Mouse (Mus musculus): ENCODE measurements around the gene Wrb. TPM values are rescaled to one million over a fixed set of nuclear protein-coding genes. Genes with fewer than 3 reads are reported as not detected.

The Wrb gene
- polyA plus RNA-seq, 1 experiment = 28.4 TPM

DNA sequence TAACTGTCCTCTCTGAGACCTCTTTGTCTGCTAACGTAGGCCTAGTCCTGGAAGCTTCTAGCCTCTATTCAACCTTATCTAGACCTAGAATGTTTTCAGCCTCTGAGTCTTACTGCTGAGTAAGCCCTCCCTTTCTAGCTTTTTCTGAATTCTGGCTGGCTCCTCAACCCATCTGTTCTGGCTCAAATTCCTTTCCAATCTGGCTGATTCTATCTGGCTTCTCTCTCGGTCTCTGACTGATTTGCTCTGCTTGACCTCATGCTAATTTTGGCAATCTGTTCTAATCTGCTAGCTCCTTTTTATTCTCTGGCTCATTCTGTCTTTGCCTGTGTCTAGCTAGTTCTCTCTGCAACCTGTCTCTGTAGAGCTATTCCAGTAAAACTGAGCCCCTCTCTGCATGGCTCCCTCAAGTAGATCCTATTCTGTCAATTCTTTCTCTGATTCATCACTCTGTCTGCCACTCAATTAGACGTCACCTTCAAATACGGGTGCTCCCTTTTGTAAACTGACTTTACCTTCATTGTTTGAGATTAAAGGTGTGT, 20.6 kb downstream of the Wrb start:
- no peaks in the 10 kb centered on the region for H3K4me1 ChIP-seq (ENCODE audit: control insufficient read depth, insufficient read depth, insufficient read length)
- H3K27ac ChIP-seq (ENCODE audit: insufficient read depth, low read length) = no peak overlapping the region
- DNase-seq (ENCODE audit: low read depth in 1 of 2, low spot score in 2 of 2) = no peak
- H3K4me3 ChIP-seq (ENCODE audit: extremely low read depth, insufficient read depth, insufficient read length) = no peak overlapping the region
- H3K36me3 ChIP-seq (ENCODE audit: control insufficient read depth, insufficient read depth, low read length) = no peaks in the 10 kb centered on the region
- H3K27me3 ChIP-seq (ENCODE audit: control insufficient read depth, insufficient read depth, low read length) = no peaks in the 10 kb centered on the region
- WGBS = 89% methylated on average over 4 of the region's 4 CpGs
- TF ChIP-seq POLR2A (IDR thresholded peaks at IDR 0.05; ENCODE audit: low read depth, low read length) = no peak
- TF ChIP-seq CTCF (IDR thresholded peaks at IDR 0.05; ENCODE audit: extremely low read depth, insufficient read depth, insufficient read length, insufficient replicate concordance) = no peak

DNA sequence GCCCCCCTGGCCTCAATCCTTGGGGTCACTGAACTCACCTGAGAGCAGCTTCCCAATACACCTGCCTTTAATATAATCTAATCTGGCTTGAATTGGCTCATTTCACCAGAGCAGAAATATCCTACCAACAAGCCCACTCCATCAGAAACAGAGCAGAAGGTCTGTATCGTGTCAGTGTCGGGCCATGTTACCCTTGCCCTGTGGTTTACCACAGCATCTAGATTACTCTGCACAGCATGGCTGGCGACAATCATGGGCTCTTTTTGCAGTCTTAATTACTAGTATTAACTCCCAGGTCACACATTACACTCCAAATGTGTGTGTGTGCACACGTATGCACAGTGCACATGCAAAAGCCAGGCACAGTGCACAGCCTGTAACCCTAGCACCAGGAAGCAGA, 23.6 kb downstream of the Wrb start:
- 53% methylated on average over 4 of the region's 4 CpGs for WGBS
- TF ChIP-seq CTCF (IDR thresholded peaks at IDR 0.05; ENCODE audit: extremely low read depth, insufficient read depth, insufficient read length, insufficient replicate concordance) (no peak), POLR2A (IDR thresholded peaks at IDR 0.05; ENCODE audit: low read depth, low read length) (no peak)
- H3K4me1 ChIP-seq (ENCODE audit: control insufficient read depth, insufficient read depth, insufficient read length) = no peaks in the 10 kb centered on the region
- no peaks in the 10 kb centered on the region for H3K36me3 ChIP-seq (ENCODE audit: control insufficient read depth, insufficient read depth, low read length)
- no peak for DNase-seq (ENCODE audit: low read depth in 1 of 2, low spot score in 2 of 2)
- no peak overlapping the region for H3K27ac ChIP-seq (ENCODE audit: insufficient read depth, low read length)
- H3K27me3 ChIP-seq (ENCODE audit: control insufficient read depth, insufficient read depth, low read length) = no peaks in the 10 kb centered on the region
- H3K4me3 ChIP-seq (ENCODE audit: extremely low read depth, insufficient read depth, insufficient read length) = no peak overlapping the region

DNA sequence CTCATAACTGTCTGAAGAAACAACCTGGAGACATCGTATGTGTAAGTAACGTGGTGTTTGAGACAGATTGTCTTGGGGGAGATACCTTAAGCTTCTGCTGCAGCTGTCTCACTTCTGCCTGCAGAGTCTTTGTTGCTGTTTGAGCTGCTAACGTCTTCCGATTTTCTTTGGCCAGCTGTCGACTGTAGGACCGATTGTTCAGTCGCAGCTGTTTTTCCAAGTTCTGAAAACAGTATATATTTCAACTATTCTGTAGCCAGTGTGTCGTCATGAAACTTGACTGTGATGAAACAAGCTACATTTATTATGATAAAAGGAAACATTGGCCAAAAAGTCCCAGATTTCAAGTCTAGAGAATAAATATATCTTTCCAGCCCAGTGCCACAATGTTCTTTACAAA, 28.4 kb downstream of the Wrb start:
- no peak for TF ChIP-seq CTCF (IDR thresholded peaks at IDR 0.05; ENCODE audit: extremely low read depth, insufficient read depth, insufficient read length, insufficient replicate concordance)
- no peak for TF ChIP-seq POLR2A (IDR thresholded peaks at IDR 0.05; ENCODE audit: low read depth, low read length)
- Histone ChIP-seq H3K27ac (ENCODE audit: insufficient read depth, low read length) (no peak overlapping the region), H3K4me3 (ENCODE audit: extremely low read depth, insufficient read depth, insufficient read length) (no peak overlapping the region), H3K4me1 (ENCODE audit: control insufficient read depth, insufficient read depth, insufficient read length) (no peaks in the 10 kb centered on the region), H3K36me3 (ENCODE audit: control insufficient read depth, insufficient read depth, low read length) (no peaks in the 10 kb centered on the region), H3K27me3 (ENCODE audit: control insufficient read depth, insufficient read depth, low read length) (no peaks in the 10 kb centered on the region)
- 87% methylated on average over 8 of the region's 8 CpGs for WGBS
- DNase-seq (ENCODE audit: low read depth in 1 of 2, low spot score in 2 of 2) = no peak

DNA sequence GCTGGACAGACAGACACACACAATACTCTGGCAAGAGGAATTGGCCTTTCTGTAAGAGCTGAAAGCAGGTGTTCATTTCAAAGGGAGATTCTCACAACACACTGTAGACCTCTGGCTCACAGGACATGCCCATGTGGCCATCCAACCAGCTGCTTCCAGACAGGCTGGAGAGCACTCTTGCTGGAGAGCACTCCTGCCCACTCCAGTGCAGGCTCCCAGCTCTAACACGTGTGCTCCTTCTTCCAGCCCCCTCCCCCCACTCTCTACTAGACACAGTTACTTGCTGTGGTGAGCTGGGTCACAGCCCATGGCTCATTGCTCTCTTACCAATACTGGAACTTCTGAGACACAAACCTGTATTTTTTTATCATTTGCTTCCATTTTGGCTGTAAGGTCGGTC, 30.2 kb downstream of the Wrb start:
- Histone ChIP-seq H3K4me3 (ENCODE audit: extremely low read depth, insufficient read depth, insufficient read length) (no peak overlapping the region), H3K4me1 (ENCODE audit: control insufficient read depth, insufficient read depth, insufficient read length) (no peaks in the 10 kb centered on the region), H3K36me3 (ENCODE audit: control insufficient read depth, insufficient read depth, low read length) (no peaks in the 10 kb centered on the region), H3K27ac (ENCODE audit: insufficient read depth, low read length) (no peak overlapping the region), H3K27me3 (ENCODE audit: control insufficient read depth, insufficient read depth, low read length) (no peaks in the 10 kb centered on the region)
- no peak for TF ChIP-seq POLR2A (IDR thresholded peaks at IDR 0.05; ENCODE audit: low read depth, low read length)
- TF ChIP-seq CTCF (IDR thresholded peaks at IDR 0.05; ENCODE audit: extremely low read depth, insufficient read depth, insufficient read length, insufficient replicate concordance) = no peak
- DNase-seq (ENCODE audit: low read depth in 1 of 2, low spot score in 2 of 2) = no peak
- 64% methylated on average over 2 of the region's 2 CpGs for WGBS

DNA sequence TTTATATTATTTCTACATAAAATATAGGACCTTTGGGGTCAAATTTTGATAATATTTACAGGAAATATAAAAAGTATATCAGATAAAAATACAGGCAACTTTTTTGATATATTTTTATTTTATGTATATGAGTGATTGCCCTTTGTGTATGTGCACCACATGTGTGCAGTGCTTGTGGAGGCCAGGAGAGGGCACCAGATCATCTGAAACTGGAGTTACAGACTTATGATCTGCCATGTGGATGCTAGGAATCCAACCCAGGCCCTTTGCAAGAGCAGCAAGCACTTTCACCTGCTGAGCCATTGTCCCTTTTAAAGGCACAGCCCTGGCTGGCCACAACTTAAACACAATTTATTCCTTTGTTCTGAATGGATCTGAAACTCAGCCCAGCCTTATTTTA, 33.9 kb downstream of the Wrb start:
- H3K27ac ChIP-seq (ENCODE audit: insufficient read depth, low read length) = no peak overlapping the region
- no peaks in the 10 kb centered on the region for H3K4me1 ChIP-seq (ENCODE audit: control insufficient read depth, insufficient read depth, insufficient read length)
- TF ChIP-seq CTCF (IDR thresholded peaks at IDR 0.05; ENCODE audit: extremely low read depth, insufficient read depth, insufficient read length, insufficient replicate concordance) (no peak), POLR2A (IDR thresholded peaks at IDR 0.05; ENCODE audit: low read depth, low read length) (no peak)
- no peak for DNase-seq (ENCODE audit: low read depth in 1 of 2, low spot score in 2 of 2)
- no peaks in the 10 kb centered on the region for H3K36me3 ChIP-seq (ENCODE audit: control insufficient read depth, insufficient read depth, low read length)
- no peak overlapping the region for H3K4me3 ChIP-seq (ENCODE audit: extremely low read depth, insufficient read depth, insufficient read length)
- no peaks in the 10 kb centered on the region for H3K27me3 ChIP-seq (ENCODE audit: control insufficient read depth, insufficient read depth, low read length)

DNA sequence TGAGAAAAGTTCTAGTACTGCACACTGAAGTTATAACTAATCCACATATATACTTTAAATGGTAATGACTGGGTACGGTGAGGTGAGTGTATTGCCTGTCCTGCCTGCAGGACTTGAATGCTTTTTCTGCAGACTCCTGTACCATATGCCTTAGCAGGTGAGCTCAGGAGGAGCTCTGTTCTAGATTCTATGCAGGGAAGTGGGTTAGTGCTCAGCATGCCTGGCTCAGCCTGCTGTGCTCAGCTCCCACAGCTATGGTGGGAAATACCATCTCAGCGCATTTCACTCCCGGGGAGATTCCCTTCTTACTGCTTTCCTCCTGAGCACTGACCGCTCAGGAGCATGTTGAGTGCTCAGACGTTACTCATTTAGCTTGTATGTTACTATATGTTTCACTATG, 42.4 kb downstream of the Wrb start:
- Histone ChIP-seq H3K4me3 (ENCODE audit: extremely low read depth, insufficient read depth, insufficient read length) (no peak overlapping the region), H3K27me3 (ENCODE audit: control insufficient read depth, insufficient read depth, low read length) (peaks cover 6% of the 10 kb centered on the region), H3K4me1 (ENCODE audit: control insufficient read depth, insufficient read depth, insufficient read length) (no peaks in the 10 kb centered on the region), H3K36me3 (ENCODE audit: control insufficient read depth, insufficient read depth, low read length) (no peaks in the 10 kb centered on the region), H3K27ac (ENCODE audit: insufficient read depth, low read length) (no peak overlapping the region)
- TF ChIP-seq POLR2A (IDR thresholded peaks at IDR 0.05; ENCODE audit: low read depth, low read length) (no peak), CTCF (IDR thresholded peaks at IDR 0.05; ENCODE audit: extremely low read depth, insufficient read depth, insufficient read length, insufficient replicate concordance) (no peak)
- WGBS = 90% methylated on average over 5 of the region's 5 CpGs
- DNase-seq (ENCODE audit: low read depth in 1 of 2, low spot score in 2 of 2) = no peak

DNA sequence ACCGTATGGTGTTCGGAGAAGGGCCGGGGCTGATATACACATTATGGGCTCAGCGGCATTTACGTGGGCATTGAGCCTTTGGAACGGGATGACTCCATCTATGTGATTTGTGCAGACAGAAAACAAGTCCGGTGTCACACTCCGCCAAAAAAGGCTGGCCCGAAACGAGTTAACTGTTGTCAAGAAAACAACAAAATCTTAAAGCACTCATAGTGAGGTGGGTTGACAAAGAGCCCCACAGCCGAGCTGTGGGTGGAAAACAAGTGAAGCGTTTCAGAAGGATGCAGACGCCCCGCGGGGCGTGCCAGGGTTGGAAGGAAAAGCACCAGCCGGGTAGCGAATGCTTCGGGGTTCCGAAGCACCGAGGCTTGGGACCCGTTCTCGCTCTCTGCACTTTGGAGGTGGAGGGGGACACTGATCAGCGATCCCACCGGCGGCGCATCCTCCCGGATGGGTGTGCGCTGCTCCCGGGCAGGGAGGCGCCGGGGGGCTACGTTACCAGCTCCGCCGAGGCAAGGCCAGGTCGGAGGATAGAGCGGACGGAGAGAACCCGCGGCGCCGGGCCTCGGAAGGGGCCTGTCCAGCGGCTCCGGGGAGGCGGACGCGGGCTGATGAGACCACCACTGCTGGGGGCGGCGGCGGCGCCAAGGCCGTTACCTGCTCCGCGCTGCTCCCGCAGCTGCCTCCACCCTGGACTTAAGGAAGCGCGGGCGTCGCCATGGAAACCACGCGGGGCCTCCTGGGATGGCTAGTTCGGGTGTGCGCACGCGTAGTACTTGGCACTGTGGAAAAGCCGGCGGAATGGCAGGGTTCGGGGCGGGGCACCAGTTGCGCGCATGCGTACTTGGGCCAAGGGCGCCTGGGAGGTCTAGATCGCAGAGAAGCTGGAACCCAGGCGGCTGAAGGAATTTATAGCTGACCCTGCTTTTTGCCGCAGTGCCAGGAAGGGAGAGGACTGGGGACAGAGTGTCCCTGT, 46.6 kb downstream of the Wrb start, which contains the start of gene Lca5l:
Gene Lca5l (minus strand): TSS at position 741 of the 976 bp plus-strand sequence.
- Histone ChIP-seq H3K27me3 (ENCODE audit: control insufficient read depth, insufficient read depth, low read length) (peaks cover 6% of the 10 kb centered on the region), H3K4me1 (ENCODE audit: control insufficient read depth, insufficient read depth, insufficient read length) (no peaks in the 10 kb centered on the region), H3K4me3 (ENCODE audit: extremely low read depth, insufficient read depth, insufficient read length) (peak within 1 kb of the TSS; percentile 74), H3K36me3 (ENCODE audit: control insufficient read depth, insufficient read depth, low read length) (no peaks in the 10 kb centered on the region), H3K27ac (ENCODE audit: insufficient read depth, low read length) (no peak within 1 kb of the TSS)
- peak; percentile 73 to 93 for DNase-seq (ENCODE audit: low read depth in 1 of 2, low spot score in 2 of 2)
- 2% methylated on average over 77 of the region's 77 CpGs for WGBS
- TF ChIP-seq POLR2A (IDR thresholded peaks at IDR 0.05; ENCODE audit: low read depth, low read length) = no peak
- TF ChIP-seq CTCF (IDR thresholded peaks at IDR 0.05; ENCODE audit: extremely low read depth, insufficient read depth, insufficient read length, insufficient replicate concordance) = no peak
